ENCODE assay signal across 9 mouse cellular contexts in genomic region chrX:163879461-163879860, GRCm38 (mm10). TPM values are rescaled to one million over a fixed set of nuclear protein-coding genes. Genes with fewer than 3 reads are reported as not detected.
DNase-seq lines count a peak whose midpoint lies in the region; ATAC-seq and TF ChIP-seq lines count a peak whose summit lies in the region.
"Had no signal": no experiment of that assay in that cellular context is flagged by ENCODE, and none has a peak within 500 bp of the region (broad histone marks: within the 10 kb centered on the region; RNA-seq: fewer than 3 reads in every experiment).

No protein-coding gene starts in this region.

- no peaks in the 10 kb centered on the region; the same call in 1 of the 2 replicates for H3K4me1 ChIP-seq in lung, adult 2 months (ENCODE audit: control insufficient read depth, insufficient read depth, low read length)
- H3K4me1 ChIP-seq in bone marrow, adult 2 months (ENCODE audit: control insufficient read depth, insufficient read depth, low read length): no peaks in the 10 kb centered on the region; the same call in 1 of the 2 replicates

- DNase-seq in lung, adult 2 months: peak; percentile 2
- DNase-seq in lung, adult 18-20 months: no peak
- peak; percentile 15 for DNase-seq in gastrocnemius, postnatal 14 days
- no peak for DNase-seq in urinary bladder, adult 2 months (ENCODE audit: low spot score)
- no peak for DNase-seq in urinary bladder, postnatal 4 days (ENCODE audit: low spot score in 2 of 2)
- no peak for DNase-seq in left cerebral cortex, postnatal 4 days

- H3K27ac ChIP-seq in bone marrow, adult 2 months (ENCODE audit: control insufficient read depth, insufficient read depth, low read depth, low read length, poor library complexity): 0 out of 2 replicates have a peak overlapping the region, but pooled peaks have one; percentile 24
- H3K27ac ChIP-seq: kidney, postnatal 0 days had no signal

- 35% methylated on average over 5 of the region's 5 CpGs for WGBS in lung, adult 2 months
- 14% methylated on average over 5 of the region's 5 CpGs for WGBS in bone marrow, adult 2 months

- peak; percentile 66 for ATAC-seq in megakaryocyte progenitor cell, adult 5-6 weeks (replicated peaks; ENCODE audit: poor library complexity)

- intact Hi-C loops in gastrocnemius, postnatal 14 days (cut with DNase I; ENCODE audit: low total_unique reads): no loop called here
- intact Hi-C loops in left cerebral cortex, postnatal 4 days (cut with DNase I): no loop called here

- no peak for TF ChIP-seq CTCF in lung, adult 2 months (IDR thresholded peaks at IDR 0.05; ENCODE audit: insufficient read depth, low read length)
- TF ChIP-seq CTCF in bone marrow, adult 2 months (IDR thresholded peaks at IDR 0.05; ENCODE audit: control insufficient read depth, insufficient read depth, low read length): no peak

- no peak for TF ChIP-seq POLR2A in lung, adult 2 months (IDR thresholded peaks at IDR 0.05; ENCODE audit: borderline replicate concordance, extremely low read depth, low read depth, low read length)
- TF ChIP-seq POLR2A in bone marrow, adult 2 months (IDR thresholded peaks at IDR 0.05; ENCODE audit: borderline replicate concordance, control insufficient read depth, low read depth, low read length): no peak

- H3K4me3 ChIP-seq in lung, adult 2 months (replicated peaks; ENCODE audit: extremely low read depth, low read depth, low read length): no peak overlapping the region
- no peak overlapping the region for H3K4me3 ChIP-seq in bone marrow, adult 2 months (replicated peaks; ENCODE audit: control insufficient read depth, low read depth, low read length)

RNA-seq across cellular contexts. Expression of gene Ap1s2, which starts 29.4 kb away (rescaled TPM):
- polyA plus RNA-seq in lung, adult 2 months (2012; rRNA removed): 4.1 and 6.6 TPM in 2 replicates
- polyA plus RNA-seq in bone marrow, adult 2 months (2011; ENCODE audit: insufficient read depth, insufficient read length, low replicate concordance, missing spikeins): 6.6 and 24.8 TPM in 2 replicates
- total RNA-seq in gastrocnemius, postnatal 14 days (2021): 10 to 100 TPM; 23.0 to 23.9 TPM
- total RNA-seq in megakaryocyte progenitor cell, adult 5-6 weeks (2015): 59.0 and 74.5 TPM in 2 replicates
- total RNA-seq in megakaryocyte progenitor cell, adult 5-6 weeks (2017): 35.7 and 37.4 TPM in 2 replicates
- 15.3 and 16.6 TPM in 2 replicates for polyA plus RNA-seq in urinary bladder, adult 2 months (2012; rRNA removed)
- total RNA-seq in left cerebral cortex, postnatal 4 days (2021): 10 to 100 TPM; 44.9 to 48.9 TPM

Comparison
In these comparisons a context has a peak if more than half of its experiments do, and no peak if none do; other contexts are left out.
1. DNase-seq: peak in lung, adult 2 months (single experiment) and gastrocnemius, postnatal 14 days (single experiment); none in lung, adult 18-20 months (0 of 2), urinary bladder, adult 2 months (single experiment), urinary bladder, postnatal 4 days (0 of 2) and left cerebral cortex, postnatal 4 days (single experiment).